Mouse (Mus musculus) layer of hippocampus, postnatal 10 days (tissue): ENCODE results near the gene Irf2bp1. TPM values are rescaled to one million over a fixed set of nuclear protein-coding genes. Genes with fewer than 3 reads are reported as not detected.

Experiments used
- DNase-seq, 2 experiments: peaks; one replicate each; pipeline ENCODE4 v3.0.0; 2021; ENCODE audit warnings: low spot score in 2 of 2
- total RNA-seq, 2 experiments: library from RNA; stranded (reverse); gene quantifications; 2 replicates each; pipeline ENCODE4 v1.2.3; 2021

Gene Irf2bp1
- total RNA-seq, 2 experiments from 2014 or later = 45.5 to 49.7 TPM

DNA sequence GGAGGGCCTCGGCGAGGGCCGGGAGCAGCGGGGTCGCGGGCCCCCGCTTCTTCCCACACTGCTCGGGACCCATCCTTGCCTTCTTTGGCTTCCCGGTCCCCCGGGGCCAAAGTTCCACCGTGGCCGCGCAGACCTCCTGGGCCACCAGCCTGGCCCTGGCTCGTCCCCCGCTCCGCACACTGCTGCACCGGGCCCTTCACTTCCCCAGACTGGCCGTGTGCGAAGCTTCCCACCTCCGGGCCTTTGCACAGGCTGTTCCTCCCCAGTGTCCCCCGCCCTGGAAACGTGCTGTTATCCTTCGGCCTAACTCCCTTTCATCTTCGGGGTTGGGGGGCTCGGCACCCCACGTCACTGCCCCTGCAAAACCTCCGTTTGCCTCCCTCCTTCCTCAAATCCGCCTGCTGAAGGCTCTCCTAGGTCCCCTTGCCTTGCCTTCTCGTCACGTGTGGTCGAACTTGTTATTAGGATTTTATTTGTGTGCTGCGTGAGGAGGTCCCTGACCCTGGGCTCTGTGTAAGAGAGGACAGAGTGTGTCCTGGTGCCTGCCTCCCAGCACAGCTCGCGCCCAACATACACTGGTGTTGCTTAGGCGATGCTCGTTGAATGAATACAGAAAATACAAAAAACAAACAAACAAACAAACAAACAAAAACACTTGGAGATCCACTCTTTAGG, 20.9 kb downstream of the Irf2bp1 start:
- peak; percentile 56 to 66 for DNase-seq

DNA sequence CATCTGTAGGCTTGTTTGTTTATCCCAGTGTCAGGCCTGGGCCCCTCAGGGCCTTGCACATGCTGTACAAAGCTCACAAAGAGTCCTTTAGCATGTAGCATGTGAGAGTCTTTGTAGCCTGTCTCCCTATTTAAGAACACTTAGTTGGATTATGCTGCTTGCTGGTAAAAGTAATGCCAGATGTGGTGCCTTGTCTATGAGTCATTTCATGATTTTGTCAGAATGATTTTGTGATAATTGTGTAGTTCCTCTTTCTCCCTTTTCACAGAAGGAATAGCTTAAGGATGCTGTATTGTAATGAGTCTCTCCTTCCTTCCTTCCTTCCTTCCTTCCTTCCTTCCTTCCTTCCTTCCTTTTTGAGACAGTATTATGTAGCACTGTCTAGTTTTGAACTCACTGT, 24.2 kb downstream of the Irf2bp1 start:
- no peak for DNase-seq

DNA sequence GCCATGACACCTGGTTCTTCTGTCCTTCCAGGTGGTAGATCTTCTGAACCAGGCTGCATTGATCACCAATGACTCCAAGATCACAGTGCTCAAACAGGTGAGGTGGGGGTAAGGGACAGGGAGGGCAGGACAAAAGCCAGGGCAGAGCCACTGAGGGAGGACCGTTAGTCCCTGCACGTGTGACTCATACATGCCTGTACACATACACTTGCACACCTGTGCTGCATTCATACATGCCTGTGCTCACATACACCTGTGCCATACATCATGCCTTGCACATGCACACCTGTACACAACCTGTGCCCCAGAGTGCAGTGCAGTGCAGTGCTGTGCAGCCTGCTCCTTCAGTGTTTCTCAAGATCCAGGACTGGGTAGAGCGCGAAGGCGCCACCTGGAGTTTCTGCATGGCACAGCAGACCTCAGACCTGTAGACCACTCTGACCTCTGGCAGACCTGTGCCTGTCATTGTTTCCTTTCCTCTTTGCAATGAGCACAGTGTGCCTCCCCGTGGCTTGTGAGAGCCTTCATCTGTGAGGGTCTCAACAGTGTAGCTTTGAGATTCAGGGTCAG, 25.3 kb downstream of the Irf2bp1 start:
- peak in 1 of 2 experiments; percentile 57 for DNase-seq

DNA sequence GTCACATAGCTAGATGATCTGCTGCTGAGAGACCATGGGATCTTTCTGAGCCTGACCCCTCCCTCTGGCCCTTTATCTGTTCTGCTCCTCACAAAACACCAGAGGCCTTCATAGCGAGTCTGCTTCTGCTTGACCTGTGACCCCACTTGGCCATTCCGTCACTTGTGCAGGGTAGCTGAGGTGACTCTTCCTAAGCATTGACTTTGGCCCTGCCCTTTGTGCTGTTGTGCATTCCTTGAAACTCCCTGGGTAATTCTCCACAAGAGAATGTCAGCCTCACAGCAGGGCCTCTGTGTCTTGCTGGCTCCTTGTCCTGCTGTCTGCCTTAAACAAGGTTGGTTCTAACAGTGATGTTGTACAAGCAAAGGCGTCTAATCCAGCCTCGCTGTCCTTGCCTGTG, 27.8 kb downstream of the Irf2bp1 start:
- DNase-seq = no peak

DNA sequence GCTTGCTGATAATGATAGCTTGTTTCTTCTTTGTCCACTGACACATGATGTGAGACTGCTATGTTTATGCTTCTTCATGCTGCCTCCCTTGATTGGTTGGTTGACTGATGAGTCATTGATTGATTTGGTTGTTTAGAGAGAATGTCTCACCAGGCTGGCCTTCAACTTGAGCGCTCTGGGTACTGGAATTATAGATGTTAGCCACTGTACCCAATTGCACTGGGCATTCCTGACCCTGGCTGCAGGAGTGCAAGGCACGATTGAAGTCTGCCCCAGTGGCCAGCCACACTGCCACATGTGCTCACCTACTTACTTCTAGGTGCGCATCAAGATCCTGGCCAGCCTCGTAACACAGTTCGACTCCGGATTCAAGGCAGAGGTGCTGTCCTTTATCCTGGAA, 40.8 kb downstream of the Irf2bp1 start:
- DNase-seq = no peak

DNA sequence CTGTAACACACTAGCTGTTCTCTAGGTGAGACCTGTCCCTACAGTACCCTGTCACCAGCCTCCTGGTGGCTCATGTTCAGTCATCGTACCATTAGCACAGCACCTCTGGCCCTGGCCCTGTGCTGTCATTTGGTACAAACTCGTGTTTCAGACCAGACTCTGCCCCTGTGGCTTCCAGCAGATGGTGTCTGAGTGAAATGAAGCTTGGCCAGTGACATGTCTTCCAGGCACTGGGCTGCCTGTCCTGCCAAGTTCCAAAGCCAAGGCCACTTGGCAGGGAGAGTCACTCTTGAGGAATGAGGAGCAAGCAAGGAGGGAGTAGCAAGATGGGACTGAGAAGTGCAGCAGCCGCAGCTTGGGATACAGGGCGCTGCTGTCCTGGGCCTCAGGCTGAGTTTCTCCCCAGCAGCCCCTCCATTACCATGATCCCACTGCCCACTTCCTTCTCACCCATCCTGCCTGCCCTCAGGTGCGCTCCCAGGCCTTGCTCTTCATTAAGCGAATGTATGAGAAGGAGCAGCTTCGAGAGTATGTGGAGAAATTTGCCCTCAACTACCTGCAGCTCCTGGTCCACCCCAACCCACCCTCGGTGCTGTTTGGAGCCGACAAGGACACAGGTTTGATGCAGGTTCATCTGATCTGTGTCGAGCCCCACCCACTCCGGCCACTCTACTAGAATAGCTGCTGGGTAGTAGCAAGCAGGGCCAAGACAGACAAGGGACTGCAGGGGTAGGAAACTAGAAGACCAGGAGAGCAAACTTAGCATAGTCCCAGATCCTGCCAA, 42.6 kb downstream of the Irf2bp1 start:
- DNase-seq = peak in 1 of 2 experiments; percentile 22

DNA sequence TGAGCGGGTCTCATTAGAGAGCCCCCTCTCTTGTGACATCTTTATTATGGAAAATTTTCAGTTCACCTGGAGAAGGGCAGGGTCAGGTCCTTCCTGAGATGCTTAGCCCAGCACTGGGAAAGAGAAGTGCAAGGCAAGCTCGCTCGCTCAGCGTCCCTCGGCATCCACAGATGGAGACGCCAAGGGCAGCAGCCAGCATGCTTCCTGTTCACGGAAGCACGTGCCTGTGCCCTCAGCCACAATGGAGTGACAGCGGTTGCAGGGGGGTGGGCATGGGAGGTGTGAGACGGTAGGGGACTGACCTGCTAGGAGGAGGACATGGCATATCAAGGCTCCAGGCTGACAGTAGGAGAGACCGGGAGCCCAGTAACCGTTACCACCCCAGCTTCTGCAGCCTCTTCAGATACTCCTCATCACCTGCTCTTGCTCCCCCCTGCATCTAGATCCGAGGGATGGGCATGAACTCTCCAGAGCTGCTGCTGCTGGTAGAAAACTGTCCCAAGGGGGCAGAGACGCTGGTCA, 44.2 kb downstream of the Irf2bp1 start:
- no peak for DNase-seq

DNA sequence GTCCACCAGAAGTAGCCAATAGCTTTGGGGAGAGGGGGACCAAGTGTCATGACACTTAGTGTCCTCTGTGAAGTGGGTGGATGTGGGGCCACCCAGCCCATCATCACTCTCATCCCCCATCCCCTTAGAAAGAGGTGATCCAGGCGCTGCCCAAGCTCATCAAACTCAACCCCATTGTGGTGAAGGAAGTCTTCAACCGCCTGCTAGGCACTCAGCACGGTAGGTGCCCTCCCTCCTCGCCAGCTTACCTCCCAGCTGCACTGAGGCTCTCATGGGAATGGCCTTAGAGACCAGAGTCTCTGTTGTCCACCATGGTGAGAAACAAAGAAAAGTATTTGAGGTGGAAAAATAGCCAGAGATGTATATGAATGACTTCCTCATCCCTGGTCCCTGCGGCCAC, 45.4 kb downstream of the Irf2bp1 start:
- no peak for DNase-seq

DNA sequence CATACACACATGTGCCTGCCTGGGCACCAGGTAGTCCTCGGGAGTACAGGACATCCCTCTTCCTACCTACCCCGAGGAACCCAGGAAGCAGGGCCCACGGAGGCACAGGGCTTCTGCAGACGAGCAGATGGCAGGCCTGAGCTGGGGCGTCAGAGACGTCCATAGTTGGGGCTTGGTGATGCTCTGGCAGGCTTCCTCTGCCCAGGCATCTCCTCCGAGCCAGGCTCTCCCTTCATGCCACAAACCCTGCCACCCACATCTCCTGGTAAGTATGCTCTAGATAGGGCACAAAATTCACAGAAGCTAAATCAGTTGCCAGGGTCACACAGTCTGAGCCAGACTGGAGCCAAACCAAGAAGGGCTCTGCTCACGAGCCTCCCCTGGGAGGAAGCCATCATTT, 46.3 kb downstream of the Irf2bp1 start:
- peak in 1 of 2 experiments; percentile 33 for DNase-seq

DNA sequence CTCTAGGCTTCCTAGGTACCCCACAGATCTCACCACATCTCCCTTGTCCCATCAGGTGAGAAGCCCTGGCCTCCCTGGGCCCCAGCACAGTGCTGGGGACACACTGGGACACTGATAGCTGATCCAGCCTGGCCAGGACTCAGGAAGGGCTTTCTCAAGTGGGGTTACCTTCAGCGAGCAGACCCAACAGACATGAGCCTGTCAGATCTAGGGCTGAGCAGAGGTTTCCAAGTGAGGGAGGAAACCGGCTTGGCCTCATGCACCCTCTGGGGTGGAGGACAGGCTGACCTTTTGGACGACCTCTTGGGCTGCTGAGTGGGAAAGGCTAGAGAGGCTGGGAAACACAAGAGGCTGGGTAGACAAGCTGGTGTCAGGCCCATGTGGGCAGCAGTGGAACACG, 47.3 kb downstream of the Irf2bp1 start:
- DNase-seq = peak in 1 of 2 experiments; percentile 13

DNA sequence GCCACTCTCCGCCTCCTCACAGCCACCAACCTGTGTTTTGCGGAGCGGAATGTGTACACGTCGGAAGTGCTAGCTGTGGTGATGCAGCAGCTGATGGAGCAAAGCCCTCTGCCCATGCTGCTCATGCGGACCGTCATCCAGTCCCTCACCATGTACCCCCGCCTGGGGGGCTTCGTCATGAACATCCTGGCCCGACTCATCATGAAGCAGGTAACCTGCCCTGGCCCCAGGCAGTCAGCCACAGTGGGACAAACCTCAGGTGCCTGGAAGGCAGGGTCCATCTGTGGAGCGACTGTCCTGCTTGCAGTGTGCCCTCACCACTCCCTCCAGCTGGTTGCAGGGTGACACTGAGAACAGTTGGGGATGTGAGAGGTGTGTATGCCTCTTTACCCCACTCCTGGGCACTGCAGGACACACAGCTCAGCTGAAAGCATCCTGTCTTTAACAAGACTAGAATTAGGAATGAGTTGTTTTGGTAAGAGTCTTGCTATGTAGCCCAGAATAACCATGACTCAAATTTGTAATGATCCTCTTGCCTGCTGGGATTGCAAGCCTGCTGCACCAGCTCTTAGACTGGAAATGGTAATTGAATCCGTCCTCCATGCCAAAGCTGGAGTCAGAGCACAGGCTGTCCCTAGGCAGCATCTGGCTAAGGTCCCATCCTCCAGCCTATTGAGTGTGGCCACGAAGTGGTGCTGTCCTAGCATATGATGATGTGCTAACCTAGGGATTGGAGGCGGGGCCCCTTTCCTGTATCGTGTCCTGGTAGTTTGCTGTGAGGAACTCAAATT, 48.7 kb downstream of the Irf2bp1 start:
- peak; percentile 62 to 65 for DNase-seq

DNA sequence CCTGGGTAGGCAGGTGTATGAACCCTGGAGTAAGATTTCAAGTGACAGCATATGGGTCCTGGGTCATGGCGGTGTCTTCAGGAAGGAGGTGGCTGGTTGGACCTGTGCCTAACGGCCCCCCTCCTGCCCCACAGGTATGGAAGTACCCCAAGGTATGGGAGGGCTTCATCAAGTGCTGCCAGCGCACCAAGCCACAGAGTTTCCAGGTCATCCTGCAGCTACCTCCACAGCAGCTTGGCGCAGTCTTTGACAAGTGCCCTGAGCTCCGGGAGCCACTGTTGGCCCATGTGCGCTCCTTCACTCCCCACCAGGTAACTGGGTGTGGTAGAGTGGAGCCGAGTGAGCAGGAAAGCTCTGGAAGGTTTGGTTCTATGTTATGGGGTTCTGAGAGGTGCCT, 49.3 kb downstream of the Irf2bp1 start:
- DNase-seq = no peak

DNA sequence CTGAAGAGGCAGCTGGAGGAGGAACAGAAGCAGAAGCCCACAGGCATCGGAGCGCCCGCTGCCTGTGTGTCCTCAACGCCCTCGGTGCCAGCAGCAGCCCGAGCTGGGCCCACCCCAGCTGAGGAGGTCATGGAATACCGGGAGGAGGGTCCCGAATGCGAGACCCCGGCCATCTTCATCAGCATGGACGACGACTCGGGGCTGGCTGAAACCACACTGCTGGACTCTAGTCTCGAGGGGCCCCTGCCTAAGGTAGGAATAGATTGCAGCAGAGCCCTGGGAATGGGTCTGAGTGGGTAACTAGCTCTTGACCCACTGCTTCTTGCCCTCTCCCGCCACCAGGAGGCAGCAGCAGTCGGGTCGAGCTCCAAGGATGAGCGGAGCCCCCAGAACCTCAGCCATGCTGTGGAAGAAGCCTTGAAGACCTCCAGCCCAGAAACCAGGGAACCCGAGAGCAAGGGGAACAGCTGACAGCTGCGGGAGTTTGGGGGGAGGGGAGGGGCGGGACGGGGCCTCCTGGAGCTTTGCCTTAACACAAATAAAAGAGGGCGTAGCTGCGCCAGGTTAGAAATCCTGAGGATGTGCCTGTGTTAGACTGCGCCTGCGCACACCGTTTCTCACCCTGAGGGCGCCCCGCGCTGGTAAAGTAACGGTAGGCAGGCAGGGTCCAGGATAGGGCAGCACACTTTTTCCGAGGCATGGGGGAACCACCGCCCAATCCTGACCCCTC, 50.4 kb downstream of the Irf2bp1 start, which contains the start of gene Rsph6a:
Gene Rsph6a (plus strand): TSS at position 644 of the 730 bp plus-strand sequence.
- DNase-seq = peak; percentile 68 to 74

DNA sequence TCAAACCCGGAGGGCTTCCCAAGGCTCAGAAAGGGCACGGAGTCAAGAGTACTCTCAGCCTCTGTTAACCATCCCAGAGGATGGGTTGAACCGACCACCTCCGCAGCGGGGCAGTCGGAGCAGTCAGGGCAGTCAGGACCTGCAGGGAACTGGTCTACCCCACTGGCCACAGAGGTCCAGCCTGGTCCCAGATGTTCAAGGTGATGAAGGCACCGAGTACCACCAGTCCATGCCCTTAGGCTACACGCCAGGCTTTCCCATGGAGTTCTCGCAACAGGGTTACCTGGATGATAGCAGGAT, 50.9 kb downstream of the Irf2bp1 start:
- DNase-seq = no peak

DNA sequence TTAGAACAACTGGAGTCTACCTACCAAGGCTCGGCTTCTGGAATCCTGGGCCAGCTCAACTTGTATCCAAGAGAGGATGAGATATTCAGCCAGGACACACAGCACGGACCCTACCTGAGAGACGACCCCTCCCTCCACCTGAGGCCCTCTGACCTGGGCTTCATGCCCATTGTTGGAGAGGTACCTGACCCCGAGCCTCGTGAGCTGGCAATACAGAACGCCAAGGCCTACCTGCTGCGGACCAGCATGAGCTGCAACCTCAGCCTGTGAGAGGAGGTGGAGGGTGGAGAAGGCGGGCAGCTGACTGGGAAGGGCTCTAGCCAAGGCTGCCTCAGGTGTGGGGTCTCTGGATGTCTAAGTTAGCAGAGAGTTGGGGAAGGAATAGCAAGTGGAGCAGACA, 51.3 kb downstream of the Irf2bp1 start:
- no peak for DNase-seq

Other genes starting within 250 kb of the Irf2bp1 start
- not detected for gene Psg19, start 205.5 kb upstream of the Irf2bp1 start, total RNA-seq
- gene Psg17, start 182.4 kb upstream of the Irf2bp1 start, total RNA-seq = not detected
- 1 to 10 TPM; 1.5 to 2.2 TPM for gene Mill2, start 164.1 kb upstream of the Irf2bp1 start, total RNA-seq
- 10 to 100 TPM; 22.0 to 27.9 TPM for gene Pglyrp1, start 132.7 kb upstream of the Irf2bp1 start, total RNA-seq
- 10 to 100 TPM; 11.9 to 14.4 TPM for gene Ccdc61, start 93.6 kb upstream of the Irf2bp1 start, total RNA-seq
- 100 to 1,000 TPM; 106 to 112 TPM for gene Nova2, start 78.2 kb upstream of the Irf2bp1 start, total RNA-seq
- 1 to 10 TPM in 1 of 2 experiments, under 1 TPM in 1; 0.91 to 1.3 TPM for gene Nanos2, start 16.6 kb upstream of the Irf2bp1 start, total RNA-seq
- gene Mypop, start 12.8 kb upstream of the Irf2bp1 start, total RNA-seq = 10 to 100 TPM; 28.0 to 29.1 TPM
- gene Foxa3, start 19.5 kb downstream of the Irf2bp1 start, total RNA-seq = not detected
- 10 to 100 TPM; 88.4 to 90.2 TPM for gene Sympk, start 20.3 kb downstream of the Irf2bp1 start, total RNA-seq
- gene Rsph6a, start 50.6 kb downstream of the Irf2bp1 start, total RNA-seq = under 1 TPM; 0.21 to 0.58 TPM
- 100 to 1,000 TPM; 141 to 148 TPM for gene Dmwd, start 72.2 kb downstream of the Irf2bp1 start, total RNA-seq
- 10 to 100 TPM; 33.3 to 37.2 TPM for gene Dmpk, start 79.8 kb downstream of the Irf2bp1 start, total RNA-seq
- gene Six5, start 90.5 kb downstream of the Irf2bp1 start, total RNA-seq = 1 to 10 TPM; 2.0 to 2.2 TPM
- 1 to 10 TPM; 1.1 to 1.7 TPM for gene Gm4969, start 114.3 kb downstream of the Irf2bp1 start, total RNA-seq
- 10 to 100 TPM; 11.5 to 13.9 TPM for gene Fbxo46, start 115.8 kb downstream of the Irf2bp1 start, total RNA-seq
- gene Qpctl, start 145.2 kb downstream of the Irf2bp1 start, total RNA-seq = 10 to 100 TPM; 20.9 to 22.8 TPM
- 100 to 1,000 TPM in 1 of 2 experiments, 10 to 100 TPM in 1; 94.1 to 100 TPM for gene Snrpd2, start 145.7 kb downstream of the Irf2bp1 start, total RNA-seq
- 1 to 10 TPM; 3.0 to 4.1 TPM for gene Gipr, start 162.1 kb downstream of the Irf2bp1 start, total RNA-seq
- 100 to 1,000 TPM; 183 to 198 TPM for gene Eml2, start 172.4 kb downstream of the Irf2bp1 start, total RNA-seq
- gene Gpr4, start 208.5 kb downstream of the Irf2bp1 start, total RNA-seq = 1 to 10 TPM; 3.5 to 3.6 TPM
- 10 to 100 TPM; 36.2 to 37.8 TPM for gene Opa3, start 224.3 kb downstream of the Irf2bp1 start, total RNA-seq